Mouse (Mus musculus) limb, embryonic 12.5 days (tissue): ENCODE results near the gene Cep78. TPM values are rescaled to one million over a fixed set of nuclear protein-coding genes. Genes with fewer than 3 reads are reported as not detected.

Experiments used
- ATAC-seq: fragments of 200-750 bp; cut with Nextera tagmentation; 2 replicates; pipeline ENCODE4 v1.8.0; 2017; ENCODE audit warnings: low read depth, moderate TSS enrichment; ENCODE audit not compliant: insufficient number of reproducible peaks, insufficient read depth, low FRiP score, low TSS enrichment
- H3K27ac ChIP-seq: fragments of 300-500 bp; sonication (generic); 2 replicates; pipeline ENCODE4 v1.5.1; 2016; ENCODE audit warnings: mild to moderate bottlenecking, moderate library complexity
- H3K27me3 ChIP-seq: fragments of 300-500 bp; sonication (generic); 2 replicates; pipeline ENCODE4 v1.6.1; 2016; ENCODE audit warnings: mild to moderate bottlenecking, moderate library complexity
- H3K36me3 ChIP-seq: fragments of 300-500 bp; sonication (generic); 2 replicates; pipeline ENCODE4 v1.6.1; 2016; ENCODE audit warnings: mild to moderate bottlenecking, moderate library complexity
- H3K4me1 ChIP-seq: fragments of 300-500 bp; sonication (generic); replicated peaks from 2 replicates; pipeline ENCODE4 v1.6.1; 2016
- H3K4me2 ChIP-seq: fragments of 300-500 bp; sonication (generic); 2 replicates; pipeline ENCODE4 v1.6.1; 2016; ENCODE audit warnings: mild to moderate bottlenecking, moderate library complexity
- H3K4me3 ChIP-seq: fragments of 300-500 bp; sonication (generic); replicated peaks from 2 replicates; pipeline ENCODE4 v1.5.1; 2016; ENCODE audit warnings: mild to moderate bottlenecking
- H3K9ac ChIP-seq: fragments of 300-500 bp; sonication (generic); replicated peaks from 2 replicates; pipeline ENCODE4 v1.6.1; 2016; ENCODE audit warnings: mild to moderate bottlenecking, moderate library complexity
- H3K9me3 ChIP-seq: fragments of 300-500 bp; sonication (generic); 2 replicates; pipeline ENCODE4 v1.6.1; 2016; ENCODE audit warnings: mild to moderate bottlenecking, moderate library complexity
- WGBS: fragments of 180-500 bp; shearing (Covaris S2); methylation state at CpG from one replicate; pipeline ENCODE4 v1.1.7; 2016; 5-methylcytosine and 5-hydroxymethylcytosine counted together
- polyA plus RNA-seq: library from polyadenylated mRNA; unstranded; fragments of >200 nt; fragmentation: Nextera tagmentation; extraction: Ambion mirVana; gene quantifications from 2 replicates; pipeline ENCODE4 v1.2.1, GENCODE M21; 2016

Cep78 gene
- polyA plus RNA-seq, 1 experiment from 2014 or later: 54.9 TPM

DNA sequence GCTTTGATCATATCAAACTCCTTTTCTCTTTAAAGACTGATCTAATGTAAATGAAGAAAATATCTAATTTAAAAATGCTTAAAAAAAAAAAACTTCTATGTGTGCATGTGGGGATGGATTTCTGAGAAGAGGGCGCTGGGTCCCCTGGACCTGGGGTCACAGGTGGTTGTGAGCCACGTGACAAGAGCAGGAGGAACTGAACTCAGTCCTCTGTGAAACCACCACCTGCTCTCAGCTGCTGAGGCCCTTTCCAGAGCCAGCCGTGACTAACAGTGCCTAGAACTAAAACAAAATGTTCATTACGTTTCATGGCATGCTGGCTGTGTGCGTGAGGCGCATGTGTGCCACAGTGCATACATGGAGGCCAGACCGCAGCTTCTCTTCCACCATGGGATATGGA is 20.3 kb downstream of the Cep78 start:
- Histone ChIP-seq H3K9ac (no peak overlapping the region), H3K4me1 (no peaks in the 10 kb centered on the region), H3K4me3 (no peak overlapping the region), H3K4me2 (no peak overlapping the region), H3K36me3 (peaks cover 87% of the 10 kb centered on the region), H3K9me3 (no peaks in the 10 kb centered on the region), H3K27me3 (no peaks in the 10 kb centered on the region), H3K27ac (no peak overlapping the region)
- 90% methylated on average over 7 of the region's 7 CpGs for WGBS
- no peak for ATAC-seq

DNA sequence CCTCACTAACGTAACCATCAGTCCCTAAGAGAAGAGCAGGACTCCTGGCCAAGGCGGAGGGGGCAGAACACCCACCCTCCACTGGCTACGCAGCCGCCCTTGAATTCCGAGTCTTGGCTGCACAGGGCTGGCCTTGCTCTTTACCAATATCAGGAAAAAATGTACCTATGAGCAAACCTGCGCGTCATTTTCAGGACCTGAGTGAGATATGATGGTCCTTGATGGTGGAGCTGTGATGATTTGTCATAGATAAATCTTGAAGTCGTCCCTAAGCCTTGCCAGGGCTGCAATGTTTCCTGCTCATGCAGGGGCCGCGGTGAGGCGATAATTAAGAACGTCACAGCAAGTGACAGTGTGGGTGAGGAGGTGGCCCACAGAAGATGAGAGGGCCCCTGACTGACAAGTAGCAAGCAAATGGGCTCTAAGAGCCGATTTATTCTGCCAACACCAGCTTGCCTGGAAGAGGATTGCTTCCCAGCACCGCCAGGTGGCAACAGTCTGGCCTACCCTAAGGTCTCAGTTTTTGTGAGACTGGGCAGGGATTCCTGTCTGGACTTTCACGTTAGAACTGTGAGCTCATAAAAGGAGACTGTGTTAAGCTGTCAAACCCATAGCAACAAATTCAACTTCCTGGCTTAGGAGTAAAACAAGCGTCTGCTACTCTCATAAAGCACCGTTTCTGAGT is 21.6 kb downstream of the Cep78 start:
- ATAC-seq: no peak
- 81% methylated on average over 17 of the region's 17 CpGs for WGBS
- no peaks in the 10 kb centered on the region for H3K27me3 ChIP-seq
- H3K9me3 ChIP-seq: no peaks in the 10 kb centered on the region
- no peaks in the 10 kb centered on the region for H3K4me1 ChIP-seq
- H3K36me3 ChIP-seq: peaks cover 85% of the 10 kb centered on the region
- no peak overlapping the region for H3K9ac ChIP-seq
- H3K27ac ChIP-seq: no peak overlapping the region
- no peak overlapping the region for H3K4me2 ChIP-seq
- no peak overlapping the region for H3K4me3 ChIP-seq

DNA sequence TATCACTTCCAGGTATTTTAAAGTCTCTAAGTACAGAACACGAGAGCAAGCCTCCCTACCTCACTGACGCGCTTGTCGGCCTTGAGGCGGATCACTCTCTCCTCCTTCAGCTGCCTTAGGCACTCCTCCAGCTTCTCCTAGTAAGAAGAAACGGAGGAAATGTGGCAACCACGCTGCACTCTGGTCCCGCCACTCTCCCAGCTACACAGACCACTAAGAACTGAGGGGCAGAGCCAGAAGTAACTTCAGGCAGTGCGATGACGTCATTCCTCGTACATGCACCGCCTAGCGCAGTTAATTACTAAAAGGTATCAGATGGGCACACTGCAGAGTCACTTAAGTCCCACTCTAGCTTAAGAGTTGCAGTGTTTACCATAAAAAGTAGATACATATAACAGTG is 22.5 kb downstream of the Cep78 start:
- Histone ChIP-seq H3K9ac (no peak overlapping the region), H3K36me3 (peaks cover 78% of the 10 kb centered on the region), H3K4me2 (no peak overlapping the region), H3K9me3 (no peaks in the 10 kb centered on the region), H3K27ac (no peak overlapping the region), H3K4me1 (no peaks in the 10 kb centered on the region), H3K27me3 (no peaks in the 10 kb centered on the region), H3K4me3 (no peak overlapping the region)
- ATAC-seq: no peak
- 86% methylated on average over 13 of the region's 13 CpGs for WGBS

DNA sequence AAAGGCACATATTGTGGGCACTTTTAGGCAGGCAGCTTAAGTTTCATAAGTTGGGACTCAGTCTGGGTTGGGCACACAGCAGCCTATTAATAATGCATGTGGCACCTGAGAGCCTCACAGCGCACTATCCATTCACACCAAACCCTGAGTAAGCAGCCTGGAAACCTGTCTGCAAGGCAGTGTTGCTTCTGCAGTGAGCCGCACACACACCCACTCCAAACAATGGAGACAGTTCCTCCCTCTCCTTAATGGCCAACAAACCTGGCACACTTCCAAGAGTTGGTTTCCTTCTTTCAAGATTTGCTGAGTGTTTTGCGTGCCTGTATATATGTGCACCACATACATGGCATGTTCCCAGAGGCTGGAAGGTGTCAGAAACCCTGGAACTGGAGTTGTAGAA is 34.6 kb downstream of the Cep78 start:
- 92% methylated on average over 3 of the region's 3 CpGs for WGBS
- ATAC-seq: no peak
- no peak overlapping the region for H3K9ac ChIP-seq

DNA sequence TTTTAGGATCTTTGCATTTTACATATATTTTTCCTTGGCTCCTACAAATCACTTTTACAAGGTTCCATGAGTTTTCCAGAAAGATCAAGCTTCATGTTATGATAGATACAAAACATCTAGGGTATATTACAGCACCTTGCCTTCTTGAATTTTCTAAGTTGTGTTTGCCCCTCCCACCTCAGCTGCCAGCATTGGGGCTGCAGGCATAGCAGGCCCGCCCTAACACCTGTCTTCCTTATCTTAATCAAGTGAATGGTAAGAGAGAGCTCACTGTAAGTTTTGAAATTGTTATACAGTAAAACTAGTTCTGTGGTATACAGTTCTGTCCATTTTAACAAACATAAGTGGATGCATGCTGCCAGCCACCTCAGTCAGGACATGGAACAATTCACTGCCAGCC is 35.9 kb downstream of the Cep78 start:
- Histone ChIP-seq H3K9me3 (peaks cover 4% of the 10 kb centered on the region; the same call in 1 of the 2 replicates), H3K27me3 (no peaks in the 10 kb centered on the region), H3K4me2 (no peak overlapping the region), H3K27ac (no peak overlapping the region), H3K9ac (no peak overlapping the region), H3K36me3 (no peaks in the 10 kb centered on the region), H3K4me1 (no peaks in the 10 kb centered on the region), H3K4me3 (no peak overlapping the region)
- 84% methylated on average over 1 of the region's 1 CpGs for WGBS
- ATAC-seq: no peak

More for the DNA sequence above, 34.6 kb downstream of the Cep78 start:
- H3K4me1 ChIP-seq: no peaks in the 10 kb centered on the region
- peaks cover 8% of the 10 kb centered on the region for H3K36me3 ChIP-seq
- peaks cover 4% of the 10 kb centered on the region; the same call in 1 of the 2 replicates for H3K9me3 ChIP-seq
- no peak overlapping the region for H3K27ac ChIP-seq
- H3K4me2 ChIP-seq: no peak overlapping the region
- no peak overlapping the region for H3K4me3 ChIP-seq
- H3K27me3 ChIP-seq: no peaks in the 10 kb centered on the region

DNA sequence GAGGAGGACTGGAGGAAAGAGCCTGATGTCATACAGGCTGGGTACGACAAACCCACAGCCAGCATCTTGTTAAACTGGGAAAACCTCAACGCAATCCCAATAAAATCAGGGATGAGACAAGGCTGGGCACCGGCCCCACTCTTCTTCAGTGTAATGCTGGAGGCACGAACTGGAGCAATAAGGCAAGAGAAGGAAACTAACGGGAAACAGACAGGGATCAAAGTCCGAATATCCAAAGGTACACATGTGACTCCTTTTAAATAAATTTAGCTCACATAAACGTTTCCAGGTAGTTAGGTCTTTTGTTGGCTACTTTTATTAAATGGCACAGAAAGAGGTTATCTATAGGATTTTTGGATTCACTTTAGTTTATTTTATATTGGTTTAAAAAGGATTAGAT is 36.4 kb downstream of the Cep78 start:
- 58% methylated on average over 7 of the region's 7 CpGs for WGBS
- Histone ChIP-seq H3K36me3 (no peaks in the 10 kb centered on the region), H3K9ac (no peak overlapping the region), H3K4me3 (no peak overlapping the region), H3K4me1 (no peaks in the 10 kb centered on the region), H3K9me3 (peaks cover 4% of the 10 kb centered on the region; the same call in 1 of the 2 replicates), H3K4me2 (no peak overlapping the region), H3K27me3 (no peaks in the 10 kb centered on the region), H3K27ac (no peak overlapping the region)
- no peak for ATAC-seq

DNA sequence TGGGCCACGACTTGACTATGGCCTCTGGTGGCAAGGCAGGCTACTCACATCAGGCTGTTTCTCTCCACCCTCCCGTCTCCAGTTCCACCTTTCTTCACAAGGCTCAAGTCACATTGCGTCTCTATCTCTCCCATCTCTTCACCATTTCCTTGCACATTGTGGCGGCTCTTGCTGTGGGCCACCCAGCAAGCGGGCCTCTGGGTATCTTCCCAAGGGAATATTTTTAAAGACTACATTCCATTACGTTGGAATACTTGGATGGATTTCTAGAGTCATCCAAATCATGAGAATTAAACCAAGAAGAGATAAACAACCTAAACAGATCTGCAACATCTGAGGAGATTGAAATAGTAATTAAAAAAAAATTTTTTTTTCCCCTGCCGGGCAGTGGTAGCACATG is 37.6 kb downstream of the Cep78 start, which contains the start of gene Psat1:
Gene Psat1 (minus strand): TSS at position 101 of the 400 bp plus-strand sequence.
- Histone ChIP-seq H3K27me3 (no peaks in the 10 kb centered on the region), H3K4me1 (no peaks in the 10 kb centered on the region), H3K4me2 (no peak within 1 kb of the TSS), H3K4me3 (no peak within 1 kb of the TSS), H3K36me3 (no peaks in the 10 kb centered on the region), H3K27ac (no peak within 1 kb of the TSS), H3K9me3 (peaks cover 4% of the 10 kb centered on the region; the same call in 1 of the 2 replicates), H3K9ac (no peak within 1 kb of the TSS)
- WGBS: 91% methylated on average over 7 of the region's 7 CpGs
- ATAC-seq: no peak

DNA sequence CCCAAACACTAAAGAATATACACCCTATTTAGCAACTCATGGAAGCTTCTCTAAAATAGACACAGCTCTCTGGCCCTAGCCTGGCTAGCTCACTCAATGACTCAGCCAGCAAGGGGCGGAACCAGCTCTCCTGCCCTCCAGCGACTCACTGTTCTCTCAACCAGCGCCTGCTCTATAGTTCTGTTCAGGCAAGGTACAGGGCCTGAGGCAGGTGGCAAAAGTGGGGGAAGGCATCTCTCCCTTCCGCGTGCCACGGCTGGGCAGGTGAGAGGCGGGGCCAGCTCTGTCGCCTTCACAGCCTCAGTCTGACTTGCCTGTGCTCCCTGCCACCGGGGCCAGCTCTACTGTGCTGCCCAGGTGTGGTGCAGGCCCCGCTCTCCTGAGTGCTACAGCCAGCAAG is 38.1 kb downstream of the Cep78 start:
- Histone ChIP-seq H3K27me3 (no peaks in the 10 kb centered on the region), H3K4me1 (no peaks in the 10 kb centered on the region), H3K4me3 (no peak overlapping the region), H3K36me3 (no peaks in the 10 kb centered on the region), H3K4me2 (no peak overlapping the region), H3K9me3 (peaks cover 4% of the 10 kb centered on the region; the same call in 1 of the 2 replicates), H3K9ac (no peak overlapping the region), H3K27ac (no peak overlapping the region)
- no peak for ATAC-seq
- WGBS: 70% methylated on average over 10 of the region's 10 CpGs

DNA sequence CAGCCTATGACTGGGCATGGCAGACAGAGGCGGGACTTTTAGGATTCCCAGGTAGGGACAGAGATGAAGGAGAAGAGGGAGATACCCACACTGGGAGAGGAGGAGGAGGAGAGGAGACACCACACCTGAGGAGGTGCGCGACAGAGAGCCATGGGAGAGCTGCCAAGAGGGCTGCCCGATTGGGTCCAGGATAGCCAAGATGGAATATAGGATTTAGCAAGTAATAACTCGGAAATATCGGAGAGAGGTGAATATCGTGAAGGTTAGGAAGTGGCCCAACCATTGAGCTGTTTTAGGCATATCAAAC is 41.7 kb downstream of the Cep78 start:
- Histone ChIP-seq H3K27ac (no peak overlapping the region), H3K9me3 (no peaks in the 10 kb centered on the region), H3K4me3 (no peak overlapping the region), H3K4me2 (no peak overlapping the region), H3K9ac (no peak overlapping the region), H3K36me3 (no peaks in the 10 kb centered on the region), H3K4me1 (no peaks in the 10 kb centered on the region), H3K27me3 (no peaks in the 10 kb centered on the region)
- no peak for ATAC-seq
- WGBS: 77% methylated on average over 7 of the region's 7 CpGs

DNA sequence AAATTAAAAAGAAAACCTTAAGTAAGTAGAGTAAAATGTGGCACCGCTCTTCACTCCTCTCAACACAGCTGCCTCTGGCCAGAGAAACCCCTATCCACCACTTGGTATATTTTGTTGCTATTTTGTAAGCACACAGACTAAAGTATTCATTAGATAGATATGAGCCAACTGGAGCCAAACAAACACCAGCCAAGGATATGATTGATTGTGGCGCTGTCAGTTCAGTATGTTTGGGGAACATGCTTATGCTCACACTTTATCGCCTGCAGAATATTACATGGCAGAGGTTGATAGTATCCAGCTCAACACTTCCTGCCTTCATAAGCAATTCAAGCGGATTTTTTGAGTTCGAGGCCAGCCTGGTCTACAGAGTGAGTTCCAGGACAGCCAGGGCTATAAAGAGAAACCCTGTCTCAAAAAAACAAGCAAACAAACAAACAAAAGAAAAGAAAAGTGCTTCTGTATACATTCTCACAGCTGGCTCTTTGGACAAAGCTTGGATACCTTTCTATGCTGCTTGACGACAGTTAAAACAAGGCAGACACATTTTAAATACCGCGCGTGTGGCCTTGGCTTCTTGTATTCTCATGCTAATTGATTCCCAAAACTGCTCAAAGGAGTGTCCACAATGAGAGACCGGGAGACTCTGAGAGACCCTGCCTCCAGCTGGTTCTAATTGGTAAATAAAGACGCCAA is 42.2 kb downstream of the Cep78 start:
- no peak for ATAC-seq
- no peak overlapping the region for H3K4me2 ChIP-seq
- no peaks in the 10 kb centered on the region for H3K27me3 ChIP-seq
- H3K4me1 ChIP-seq: no peaks in the 10 kb centered on the region
- no peak overlapping the region for H3K27ac ChIP-seq
- no peak overlapping the region for H3K9ac ChIP-seq
- no peaks in the 10 kb centered on the region for H3K36me3 ChIP-seq
- H3K9me3 ChIP-seq: no peaks in the 10 kb centered on the region
- no peak overlapping the region for H3K4me3 ChIP-seq
- WGBS: 65% methylated on average over 11 of the region's 11 CpGs

DNA sequence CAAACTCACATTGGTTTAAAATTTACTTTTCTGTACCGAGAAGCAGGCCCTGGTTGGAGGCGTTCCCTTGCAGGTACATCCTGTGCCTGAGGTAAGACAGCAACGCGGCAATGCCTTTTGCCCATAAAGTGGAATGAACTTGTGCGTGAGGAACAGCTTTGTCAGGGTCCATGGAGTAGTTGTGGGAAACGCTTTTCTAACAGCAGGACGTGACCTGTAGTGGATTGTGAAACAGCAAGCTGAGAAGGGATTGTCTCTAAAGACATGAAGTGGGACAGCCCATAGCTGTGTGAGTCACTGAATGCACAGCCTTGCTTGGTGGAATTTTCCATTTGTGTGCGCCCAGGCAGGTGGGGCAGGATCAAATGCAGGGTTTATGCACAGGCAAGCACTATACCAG is 43.4 kb downstream of the Cep78 start:
- Histone ChIP-seq H3K4me3 (no peak overlapping the region), H3K27me3 (no peaks in the 10 kb centered on the region), H3K27ac (no peak overlapping the region), H3K36me3 (no peaks in the 10 kb centered on the region), H3K9ac (no peak overlapping the region), H3K9me3 (no peaks in the 10 kb centered on the region), H3K4me1 (no peaks in the 10 kb centered on the region), H3K4me2 (no peak overlapping the region)
- no peak for ATAC-seq
- WGBS: 81% methylated on average over 8 of the region's 8 CpGs

DNA sequence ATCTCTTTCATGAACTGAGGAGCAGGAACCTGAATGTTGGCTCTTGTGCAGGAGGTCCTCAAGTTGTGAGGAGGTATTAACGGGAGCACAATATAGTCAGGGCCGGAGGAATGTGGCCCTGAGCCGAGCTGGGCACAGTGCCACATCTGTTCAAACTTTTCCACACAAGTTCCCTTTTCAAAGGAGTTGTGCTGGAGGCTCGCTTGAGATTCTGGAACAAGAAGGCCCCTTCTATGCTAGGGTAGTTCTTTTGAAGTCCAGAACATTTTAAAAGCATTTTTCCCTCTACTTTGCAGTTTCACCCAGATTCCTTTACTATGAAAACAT is 59.1 kb downstream of the Cep78 start:
- WGBS: 29% methylated on average over 4 of the region's 4 CpGs
- peaks cover 17% of the 10 kb centered on the region for H3K4me1 ChIP-seq
- ATAC-seq: no peak
- 0 out of 2 replicates have a peak, but pooled peaks cover 2% of the 10 kb centered on the region for H3K36me3 ChIP-seq
- H3K27ac ChIP-seq: peak overlapping the region; percentile 66
- H3K9ac ChIP-seq: no peak overlapping the region; the same call in 1 of the 2 replicates
- H3K9me3 ChIP-seq: no peaks in the 10 kb centered on the region
- peak overlapping the region; percentile 88 for H3K4me2 ChIP-seq
- H3K4me3 ChIP-seq: peak overlapping the region; percentile 66
- H3K27me3 ChIP-seq: no peaks in the 10 kb centered on the region
